Mouse (Mus musculus): ENCODE results near the gene Xrcc4.
"Not testable (repeated sequence)": the region's sequence is repeated elsewhere in the genome, so short reads cannot be mapped to it uniquely, and the experiment has no call there.

Gene Xrcc4

GRCm38 (mm10) chr13:89801901-89802300, 287.5 kb downstream of the Xrcc4 start:
- no peak for DNase-seq

- no peak for DNase-seq
These were observed 291.7 kb downstream of the Xrcc4 start for GRCm38 (mm10) chr13:89797721-89798120.

DNA sequence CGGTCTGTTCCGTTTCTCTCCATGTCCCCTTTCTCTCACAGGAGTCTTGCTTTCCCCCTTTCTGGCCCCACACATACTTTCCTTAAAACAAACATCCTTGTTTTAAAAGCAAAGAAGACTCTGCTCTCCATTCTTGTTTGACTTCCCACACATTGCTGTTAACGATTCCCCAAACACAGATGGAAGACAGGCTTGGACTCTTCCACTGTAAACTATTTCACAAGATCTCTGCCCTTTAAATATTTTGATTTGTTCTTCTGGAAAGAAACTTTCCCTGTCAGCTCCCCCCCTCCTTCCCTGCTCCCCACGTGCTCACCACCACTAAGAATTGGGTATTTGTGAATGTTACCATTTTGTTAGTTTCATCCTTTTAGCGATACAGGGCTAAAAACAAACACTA, 297.9 kb downstream of the Xrcc4 start:
- DNase-seq, result no peak

GRCm38 (mm10) chr13:89782886-89783285, 306.5 kb downstream of the Xrcc4 start:
- DNase-seq, result no peak

DNA sequence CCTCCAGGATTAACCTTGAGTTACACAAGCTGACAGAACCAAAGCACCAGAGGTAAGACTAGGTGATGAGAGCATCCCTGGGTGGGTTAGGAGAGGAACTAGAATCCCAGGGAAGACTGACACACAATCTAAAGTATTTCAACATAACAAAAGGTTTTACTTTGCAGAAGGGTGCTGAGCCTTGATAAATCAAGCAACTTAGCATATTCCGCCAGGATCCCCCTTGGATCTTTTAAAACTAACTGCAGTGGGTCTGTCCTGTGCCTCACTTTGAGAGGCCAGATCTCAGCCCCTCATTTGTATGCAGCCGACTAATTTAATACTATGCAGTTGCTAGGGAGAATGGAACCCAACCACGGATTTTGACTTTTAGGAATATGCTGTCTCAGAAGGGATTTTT, 309.1 kb downstream of the Xrcc4 start:
- no peak for DNase-seq

DNA sequence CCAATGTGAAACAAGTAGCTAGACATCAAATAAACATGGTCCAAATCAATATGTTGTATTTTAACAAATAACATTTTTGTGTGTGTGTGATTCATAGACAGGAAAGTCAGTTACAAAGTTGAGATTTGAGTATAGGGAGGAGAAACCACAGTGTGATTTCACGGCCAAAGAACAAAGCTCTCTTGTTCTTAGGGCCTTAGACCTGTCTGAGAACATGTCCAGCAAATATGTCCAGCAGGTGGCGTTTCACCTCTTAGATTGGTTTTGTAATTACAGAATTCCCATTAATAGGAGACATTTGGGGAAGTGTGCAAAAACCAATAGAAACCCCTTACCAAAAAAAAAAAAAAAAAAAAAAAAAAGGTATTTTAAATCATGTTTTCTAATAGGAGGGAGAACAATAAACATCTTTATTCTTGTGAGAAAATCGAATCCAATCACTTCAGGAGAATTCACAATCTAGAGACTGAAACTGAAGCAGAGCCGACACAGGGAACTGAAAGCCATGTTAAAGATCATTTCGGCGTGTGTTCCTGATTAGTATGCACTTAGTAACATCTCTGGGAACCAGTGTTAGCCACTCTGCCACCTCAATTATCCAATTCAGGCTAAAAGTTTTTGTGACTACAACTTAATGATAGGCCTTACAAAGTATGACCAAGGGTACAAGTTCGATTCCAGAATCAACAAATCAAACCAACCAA, 310.0 kb downstream of the Xrcc4 start:
- no peak for DNase-seq

DNA sequence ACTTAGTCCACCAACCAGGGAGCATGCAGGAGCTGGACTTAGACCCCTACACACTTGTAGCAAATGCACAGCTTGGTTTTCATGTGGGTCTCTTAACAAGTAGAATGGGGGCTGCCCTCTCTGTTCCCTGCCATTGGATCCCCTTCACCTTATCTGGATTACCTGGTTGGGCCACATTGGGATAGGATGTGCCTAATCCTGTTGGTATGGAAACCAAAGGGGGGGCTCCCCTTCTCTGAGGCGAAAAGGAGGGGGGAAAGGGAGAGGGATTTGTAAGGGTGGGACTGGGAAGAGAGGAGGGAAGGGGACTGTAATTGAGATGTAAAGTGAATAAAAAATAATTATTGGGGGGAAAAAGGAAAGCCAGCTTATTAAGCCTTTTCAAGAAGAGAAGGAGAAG, 311.6 kb downstream of the Xrcc4 start:
- DNase-seq, result no peak

DNA sequence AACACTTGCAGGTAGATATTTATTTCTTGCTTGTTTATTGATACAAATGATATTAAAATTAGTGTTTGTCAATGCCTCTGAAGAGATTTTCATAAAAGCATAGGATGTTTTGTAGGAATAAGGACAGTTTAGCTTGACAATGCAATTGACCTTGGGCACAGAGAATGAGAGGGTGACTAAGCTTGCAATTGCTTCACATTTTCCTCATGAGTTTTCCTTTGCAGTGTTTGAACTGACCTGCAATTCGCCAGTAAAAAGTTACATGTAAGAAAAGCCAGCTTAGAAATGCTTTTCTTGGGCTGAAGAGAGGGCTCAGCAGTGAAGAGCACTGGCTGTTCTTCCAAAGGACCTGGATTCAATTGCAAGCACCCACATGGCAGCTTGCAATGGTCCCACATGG, 312.3 kb downstream of the Xrcc4 start:
- DNase-seq, result no peak

GRCm38 (mm10) chr13:89766551-89766950, 322.9 kb downstream of the Xrcc4 start:
- no peak for DNase-seq

- peak; percentile 59 for DNase-seq
These were observed 323.4 kb downstream of the Xrcc4 start for GRCm38 (mm10) chr13:89765966-89766365.

DNA sequence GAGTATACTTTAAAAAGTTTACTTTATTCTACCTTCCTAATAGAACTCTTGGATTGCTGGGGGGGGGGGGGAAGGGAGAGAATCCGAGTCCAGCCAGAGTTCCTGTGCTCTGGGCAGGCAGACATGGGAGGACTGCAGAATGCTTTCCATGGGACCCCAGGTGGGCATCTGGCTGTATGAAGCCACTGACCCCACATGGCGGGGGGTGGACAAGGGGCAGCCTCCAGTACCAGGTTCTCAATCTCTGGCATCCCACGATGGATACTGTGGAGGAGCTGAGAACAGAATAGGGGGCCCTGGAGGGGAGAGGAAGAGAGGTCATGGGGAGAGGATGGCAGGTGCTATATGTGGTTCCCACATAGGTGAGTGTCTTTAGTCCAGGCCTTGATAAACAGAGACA, 327.1 kb downstream of the Xrcc4 start:
- peak; percentile 51 for DNase-seq

DNA sequence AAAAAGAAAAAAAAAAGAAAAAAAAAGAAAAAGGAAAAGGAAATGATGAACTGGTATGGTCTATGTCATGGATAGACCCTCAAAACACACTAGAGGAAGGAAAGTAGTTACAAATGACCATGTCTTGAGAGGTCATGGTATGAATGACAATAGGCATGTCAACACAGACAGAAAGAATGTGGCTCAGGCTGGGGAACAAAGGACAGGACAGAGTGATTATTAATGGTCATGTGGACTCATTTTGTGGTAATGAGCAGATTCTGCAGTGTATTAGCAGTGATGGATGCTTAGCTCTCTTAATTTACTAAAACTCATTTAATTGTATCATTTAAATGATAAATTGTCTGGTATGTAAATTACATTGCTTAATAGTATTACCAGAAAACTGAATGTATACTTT, 333.1 kb downstream of the Xrcc4 start:
- DNase-seq, result peak; percentile 48

DNA sequence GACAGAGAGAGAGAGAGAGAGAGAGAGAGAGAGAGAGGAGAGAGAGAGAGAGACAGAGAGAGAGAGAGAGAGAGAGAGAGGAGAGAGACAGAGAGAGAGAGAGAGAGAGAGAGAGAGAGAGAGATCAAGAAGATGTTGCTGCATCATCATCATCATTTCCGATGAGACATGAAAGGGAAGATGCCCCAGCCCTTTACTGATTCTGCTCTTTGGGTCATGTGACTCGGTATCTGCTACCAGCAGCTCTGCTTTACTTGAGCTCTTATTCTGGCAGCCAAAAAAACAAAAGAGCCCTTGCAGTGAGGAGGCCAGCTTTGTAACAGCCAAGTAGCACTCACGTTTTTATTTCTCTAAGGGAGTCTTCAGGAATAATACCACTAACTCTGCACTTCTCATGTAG, 338.8 kb downstream of the Xrcc4 start:
- not testable (repeated sequence) for DNase-seq

DNA sequence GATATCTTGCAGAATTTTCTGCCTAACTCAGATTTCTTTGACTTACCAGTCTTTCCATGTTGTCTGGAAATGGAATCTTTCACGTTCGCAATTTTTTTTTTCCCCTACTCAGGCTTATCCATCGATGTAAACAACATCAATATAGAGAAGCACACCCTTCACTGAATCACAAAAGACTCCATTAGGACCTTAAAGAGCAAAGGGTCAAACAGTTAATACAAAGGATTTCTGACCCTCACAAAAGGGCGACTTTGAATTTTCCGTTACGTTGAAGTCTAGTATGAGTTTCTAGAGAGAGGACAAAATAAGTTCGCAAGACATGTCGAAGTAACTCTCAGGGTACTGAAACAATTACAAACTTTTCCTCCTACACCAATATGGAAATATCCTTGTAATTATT, 346.2 kb downstream of the Xrcc4 start:
- DNase-seq, result no peak

DNA sequence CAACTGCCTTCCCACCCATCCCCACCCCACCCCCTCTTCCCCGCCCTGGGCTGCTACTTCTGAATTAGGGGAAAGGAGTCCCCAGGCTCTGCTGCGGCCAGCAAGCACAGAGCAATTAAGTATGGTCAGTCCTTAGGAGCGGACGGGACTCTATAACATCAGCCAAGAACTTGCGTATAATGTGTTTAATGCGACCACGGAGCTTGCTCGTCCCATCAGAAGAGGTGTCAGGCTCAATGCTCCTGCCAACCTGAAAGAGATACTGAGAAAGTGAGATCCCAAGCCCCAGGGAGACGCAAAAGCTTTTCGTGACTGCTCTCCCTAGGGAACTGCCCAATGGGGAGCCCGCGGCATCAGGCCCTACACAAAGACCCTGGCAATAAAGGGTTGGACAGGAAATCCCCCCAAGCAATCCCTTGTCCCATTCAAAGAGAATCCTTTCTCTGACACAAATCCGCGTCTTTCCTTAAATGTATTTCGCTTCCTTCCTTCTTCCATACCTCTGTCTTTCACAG, 346.7 kb downstream of the Xrcc4 start:
- no peak for DNase-seq

GRCm38 (mm10) chr13:89741766-89742685, 347.4 kb downstream of the Xrcc4 start, which contains the start of gene Vcan:
Gene Vcan (minus strand): TSS chr13:89742509.
- DNase-seq, result peak; percentile 95

GRCm38 (mm10) chr13:89741116-89741551, 348.3 kb downstream of the Xrcc4 start:
- peak; percentile 95 for DNase-seq

DNA sequence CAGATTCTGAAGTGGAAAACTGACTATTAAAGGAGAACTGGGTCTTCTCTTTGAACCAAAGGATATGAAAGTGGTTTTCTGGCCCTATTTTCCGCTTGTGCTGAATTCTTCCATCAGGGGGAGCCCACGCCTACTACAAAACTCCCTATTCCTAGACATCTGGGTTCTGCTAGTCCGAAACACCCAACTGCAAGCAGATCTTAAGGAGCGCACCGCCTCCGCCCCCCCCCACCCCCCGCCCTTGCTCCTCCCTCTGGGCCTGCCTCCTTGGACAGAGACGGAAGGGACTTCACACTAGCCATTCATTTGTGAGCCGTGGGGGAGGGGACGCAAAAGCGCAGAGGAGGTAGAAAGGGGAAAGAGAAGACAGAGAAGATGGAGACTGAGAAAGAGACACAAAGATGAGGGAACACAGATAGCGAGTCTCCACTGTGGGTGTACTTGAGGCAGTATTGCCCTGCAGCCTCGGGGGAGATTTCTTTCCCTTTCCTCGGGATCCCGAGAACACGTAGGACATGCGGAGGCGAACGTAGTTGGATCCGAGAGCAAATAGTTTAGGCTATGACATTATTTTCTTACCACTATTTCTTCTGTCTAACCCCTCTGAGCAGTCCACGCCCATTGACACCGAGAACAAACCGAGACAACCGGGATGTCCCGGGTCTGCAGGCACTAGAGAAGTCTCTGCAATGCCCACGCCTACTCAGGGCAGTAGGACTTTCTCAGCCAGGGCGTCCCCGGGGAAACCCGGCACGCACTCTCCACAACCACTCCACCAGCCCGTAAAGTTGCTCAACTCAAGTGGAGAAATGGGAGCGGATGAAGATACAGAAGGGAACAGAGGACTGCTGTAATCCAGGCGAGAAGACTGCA, 348.9 kb downstream of the Xrcc4 start:
- peak; percentile 98 for DNase-seq

DNA sequence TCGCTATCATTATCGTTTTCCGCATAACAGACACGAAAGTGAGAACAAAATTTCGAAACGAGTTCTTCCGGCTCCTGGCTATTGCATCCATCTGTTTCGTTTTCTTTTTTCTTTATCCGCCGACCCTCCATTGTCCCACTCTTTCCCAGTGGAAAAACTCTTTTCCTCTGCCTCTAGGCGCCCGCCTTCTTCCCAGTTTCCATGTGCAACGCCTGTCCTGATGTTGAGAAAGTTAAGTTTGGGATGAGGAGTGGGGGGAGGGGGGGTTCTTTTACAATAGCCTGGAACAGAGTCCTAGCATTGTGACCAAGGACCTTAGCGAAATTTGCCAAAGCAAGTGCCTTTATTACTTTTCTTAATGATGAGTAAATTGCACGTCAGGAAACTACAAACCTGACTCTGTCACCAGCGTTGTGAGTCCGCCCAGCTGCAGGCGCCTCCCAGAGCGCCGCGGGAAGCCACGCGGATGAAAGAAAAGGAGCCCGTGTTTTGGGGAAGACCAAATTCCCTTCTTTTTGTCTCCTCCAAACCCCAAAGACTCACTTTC, 349.6 kb downstream of the Xrcc4 start:
- peak; percentile 88 for DNase-seq

- peak; percentile 99 for DNase-seq
These were observed 350.4 kb downstream of the Xrcc4 start for GRCm38 (mm10) chr13:89738776-89739695.

DNA sequence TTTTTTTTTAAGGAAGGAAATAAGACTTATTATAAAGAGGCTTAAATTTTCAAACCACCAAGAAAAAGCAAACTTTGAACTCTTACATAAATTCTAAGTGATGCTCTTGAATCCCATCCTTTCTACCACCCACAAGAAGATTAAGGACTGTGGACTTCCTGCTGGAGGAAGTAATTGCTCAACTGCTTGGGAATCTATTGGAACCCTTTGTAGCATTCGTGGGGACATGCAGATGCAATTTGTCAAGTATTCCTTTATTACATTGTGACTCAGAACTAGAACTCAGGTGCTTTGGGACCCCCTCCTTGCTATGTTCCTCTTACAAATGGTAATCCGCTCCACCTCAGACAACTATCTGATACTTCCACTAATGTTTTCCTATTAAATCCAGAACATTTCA, 351.1 kb downstream of the Xrcc4 start:
- DNase-seq, result peak; percentile 84

Data from heart, adult 11 months (tissue).